Mouse (Mus musculus): ENCODE results near the gene Hist1h2ah.

- TF ChIP-seq POLR2A (IDR thresholded peaks at IDR 0.05; ENCODE audit: control insufficient read depth, extremely low read depth, insufficient read depth, low read length, poor library complexity): no peak
- no peak for TF ChIP-seq CTCF (IDR thresholded peaks at IDR 0.05; ENCODE audit: borderline replicate concordance, control insufficient read depth, extremely low read depth, insufficient read depth, low read length, poor library complexity)
These were observed 9.2 kb upstream of the Hist1h2ah start for GRCm38 (mm10) chr13:22044432-22045155.

Measured in thymus, adult 2 months (tissue).